Mouse (Mus musculus): ENCODE measurements around the gene Mill2.

Gene Mill2

GRCm38 (mm10) chr7:18875372-18875771 is 35.6 kb downstream of the Mill2 start:
- no peak for DNase-seq (ENCODE audit: low spot score)

GRCm38 (mm10) chr7:18878691-18879090 is 38.9 kb downstream of the Mill2 start:
- DNase-seq (ENCODE audit: low spot score) = no peak

- DNase-seq (ENCODE audit: low spot score) = no peak
Measured at GRCm38 (mm10) chr7:18883991-18884744, 44.4 kb downstream of the Mill2 start.

GRCm38 (mm10) chr7:18884745-18885422 is 45.1 kb downstream of the Mill2 start:
- no peak for DNase-seq (ENCODE audit: low spot score)

- no peak for DNase-seq (ENCODE audit: low spot score)
Measured at GRCm38 (mm10) chr7:18886963-18887362, 47.2 kb downstream of the Mill2 start.

- DNase-seq (ENCODE audit: low spot score) = no peak
Measured at GRCm38 (mm10) chr7:18890848-18891247, 51.1 kb downstream of the Mill2 start.

- peak; percentile 88 for DNase-seq (ENCODE audit: low spot score)
Measured at GRCm38 (mm10) chr7:18891872-18892599, 52.3 kb downstream of the Mill2 start.

- DNase-seq (ENCODE audit: low spot score) = no peak
Measured at GRCm38 (mm10) chr7:18893009-18893408, 53.2 kb downstream of the Mill2 start.

GRCm38 (mm10) chr7:18893651-18894430 is 54.1 kb downstream of the Mill2 start:
- DNase-seq (ENCODE audit: low spot score) = peak; percentile 50

- peak; percentile 56 for DNase-seq (ENCODE audit: low spot score)
Measured at GRCm38 (mm10) chr7:18896536-18896935, 56.8 kb downstream of the Mill2 start.

GRCm38 (mm10) chr7:18900513-18900912 is 60.7 kb downstream of the Mill2 start:
- no peak for DNase-seq (ENCODE audit: low spot score)

GRCm38 (mm10) chr7:18902486-18902885 is 62.7 kb downstream of the Mill2 start:
- no peak for DNase-seq (ENCODE audit: low spot score)

GRCm38 (mm10) chr7:18904971-18905370 is 65.2 kb downstream of the Mill2 start:
- no peak for DNase-seq (ENCODE audit: low spot score)

GRCm38 (mm10) chr7:18909797-18910196 is 70.0 kb downstream of the Mill2 start:
- DNase-seq (ENCODE audit: low spot score) = no peak

GRCm38 (mm10) chr7:18910241-18910831 is 70.6 kb downstream of the Mill2 start, which contains the start of gene Ccdc61:
Gene Ccdc61, minus strand, starts transcription at chr7:18910415.
- DNase-seq (ENCODE audit: low spot score) = peak; percentile 99
